26 mouse cellular contexts compared by ENCODE assay signal in the genomic region with DNA sequence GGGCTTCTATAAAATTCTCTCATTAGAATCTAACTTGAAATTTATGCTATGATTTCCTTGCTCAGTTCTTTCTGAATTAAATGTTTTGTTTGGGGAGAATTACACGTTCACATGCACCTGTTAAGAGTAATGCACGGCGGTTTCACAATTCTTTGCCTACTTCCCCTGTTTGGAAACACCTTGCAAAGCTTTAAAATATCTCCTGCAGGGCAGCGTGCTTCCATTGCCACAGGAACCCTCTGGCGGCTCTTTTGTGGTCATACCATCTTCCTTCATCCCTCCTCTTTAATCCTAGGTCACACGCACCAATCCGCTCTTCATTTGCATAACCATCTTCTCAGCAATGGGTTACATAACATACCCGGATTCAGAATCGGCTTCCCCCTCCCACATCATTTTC. TPM values are rescaled to one million over a fixed set of nuclear protein-coding genes. Genes with fewer than 3 reads are reported as not detected.
DNase-seq lines count a peak whose midpoint lies in the region; ATAC-seq lines count a peak whose summit lies in the region.
"Had no signal": no experiment of that assay in that cellular context is flagged by ENCODE, and none has a peak within 500 bp of the region (broad histone marks: within the 10 kb centered on the region; RNA-seq: fewer than 3 reads in every experiment).

No protein-coding gene starts in this region.

- H3K4me3 ChIP-seq in midbrain, embryonic 11.5 days (ENCODE audit: low read depth, low read length): no peak overlapping the region
- no peak overlapping the region for H3K4me3 ChIP-seq in midbrain, embryonic 15.5 days
- H3K4me3 ChIP-seq in limb, embryonic 10.5 days: no peak overlapping the region
- H3K4me3 ChIP-seq: embryonic facial prominence, embryonic 12.5 days; embryonic facial prominence, embryonic 15.5 days; heart, embryonic 13.5 days; hindbrain, embryonic 12.5 days; hindbrain, embryonic 15.5 days had no signal

- no peaks in the 10 kb centered on the region for H3K27me3 ChIP-seq in midbrain, embryonic 11.5 days (ENCODE audit: control insufficient read depth, insufficient read depth, low read length)
- H3K27me3 ChIP-seq in midbrain, embryonic 15.5 days (replicated peaks): no peaks in the 10 kb centered on the region
- no peaks in the 10 kb centered on the region for H3K27me3 ChIP-seq in limb, embryonic 10.5 days (ENCODE audit: low read depth, poor library complexity, severe bottlenecking)
- H3K27me3 ChIP-seq: embryonic facial prominence, embryonic 12.5 days; embryonic facial prominence, embryonic 15.5 days; hindbrain, embryonic 12.5 days; hindbrain, embryonic 15.5 days had no signal

- no peaks in the 10 kb centered on the region for H3K36me3 ChIP-seq in midbrain, embryonic 11.5 days (ENCODE audit: control insufficient read depth, insufficient read depth, low read length)
- no peaks in the 10 kb centered on the region for H3K36me3 ChIP-seq in midbrain, embryonic 15.5 days (replicated peaks)
- no peaks in the 10 kb centered on the region for H3K36me3 ChIP-seq in limb, embryonic 10.5 days
- H3K36me3 ChIP-seq: embryonic facial prominence, embryonic 12.5 days; embryonic facial prominence, embryonic 15.5 days; heart, embryonic 13.5 days; hindbrain, embryonic 12.5 days; hindbrain, embryonic 15.5 days had no signal

- WGBS in midbrain, embryonic 11.5 days: 73% methylated on average over 9 of the region's 9 CpGs
- 61% methylated on average over 9 of the region's 9 CpGs for WGBS in midbrain, embryonic 15.5 days
- 79% methylated on average over 9 of the region's 9 CpGs for WGBS in limb, embryonic 10.5 days

- no peak for ATAC-seq in midbrain, embryonic 11.5 days (ENCODE audit: low FRiP score)
- ATAC-seq in midbrain, embryonic 15.5 days (replicated peaks): no peak
- ATAC-seq in common myeloid progenitor, adult 5-6 weeks (replicated peaks; ENCODE audit: low read depth, poor library complexity, severe bottlenecking): peak; percentile 63
- 0 out of 2 replicates have a peak, but pooled peaks have one; percentile 19 for ATAC-seq in neutrophil, adult 5-6 weeks (ENCODE audit: extremely low read depth, insufficient number of reproducible peaks, low FRiP score, poor library complexity, severe bottlenecking)
- ATAC-seq: CD4-positive, CD25-positive, alpha-beta regulatory T cell, adult 4 months; forebrain, embryonic 14.5 days; forebrain, postnatal 0 days had no signal

- H3K9me3 ChIP-seq in midbrain, embryonic 11.5 days (ENCODE audit: control insufficient read depth, low read length): no peaks in the 10 kb centered on the region
- no peaks in the 10 kb centered on the region for H3K9me3 ChIP-seq in midbrain, embryonic 15.5 days
- no peaks in the 10 kb centered on the region for H3K9me3 ChIP-seq in limb, embryonic 10.5 days (replicated peaks)
- H3K9me3 ChIP-seq: embryonic facial prominence, embryonic 12.5 days; embryonic facial prominence, embryonic 15.5 days; heart, embryonic 13.5 days; hindbrain, embryonic 12.5 days; hindbrain, embryonic 15.5 days had no signal

- peak; percentile 66 for DNase-seq in midbrain, embryonic 11.5 days (ENCODE audit: low spot score, missing footprints)
- peak; percentile 19 for DNase-seq in limb, embryonic 10.5 days (ENCODE audit: low spot score)
- no peak for DNase-seq in heart, adult 8-10 months (ENCODE audit: low spot score)
- no peak for DNase-seq in cerebellum, adult 9-10 months
- no peak for DNase-seq in adrenal gland, postnatal 36 days
- DNase-seq: adrenal gland, adult 2 months; adrenal gland, postnatal 14 days; B cell, adult 2 months; cerebellum, adult 11-12 months; cerebellum, adult 8-10 months; cerebellum, postnatal 14 days; forebrain, postnatal 0 days; gastrocnemius, postnatal 36 days; heart, adult 11 months; heart, postnatal 14 days; heart, postnatal 4 days had no signal

- H3K4me2 ChIP-seq in midbrain, embryonic 11.5 days: no peak overlapping the region
- H3K4me2 ChIP-seq in midbrain, embryonic 15.5 days: no peak overlapping the region
- H3K4me2 ChIP-seq: embryonic facial prominence, embryonic 12.5 days; embryonic facial prominence, embryonic 15.5 days; heart, embryonic 13.5 days; hindbrain, embryonic 12.5 days; hindbrain, embryonic 15.5 days had no signal

- H3K9ac ChIP-seq in midbrain, embryonic 11.5 days (ENCODE audit: low read length): no peak overlapping the region
- no peak overlapping the region for H3K9ac ChIP-seq in midbrain, embryonic 15.5 days
- H3K9ac ChIP-seq: embryonic facial prominence, embryonic 12.5 days; embryonic facial prominence, embryonic 15.5 days; forebrain, postnatal 0 days; heart, embryonic 13.5 days; hindbrain, embryonic 12.5 days; hindbrain, embryonic 15.5 days had no signal

- no peak overlapping the region for H3K27ac ChIP-seq in midbrain, embryonic 11.5 days (ENCODE audit: low read depth, low read length)
- no peak overlapping the region for H3K27ac ChIP-seq in midbrain, embryonic 15.5 days
- H3K27ac ChIP-seq in limb, embryonic 10.5 days: no peak overlapping the region
- H3K27ac ChIP-seq: embryonic facial prominence, embryonic 12.5 days; embryonic facial prominence, embryonic 15.5 days; heart, embryonic 13.5 days; hindbrain, embryonic 12.5 days; hindbrain, embryonic 15.5 days had no signal

- H3K4me1 ChIP-seq in midbrain, embryonic 11.5 days (ENCODE audit: control insufficient read depth, insufficient read depth, low read length): no peaks in the 10 kb centered on the region
- H3K4me1 ChIP-seq in midbrain, embryonic 15.5 days: no peaks in the 10 kb centered on the region
- H3K4me1 ChIP-seq in limb, embryonic 10.5 days: peaks cover 4% of the 10 kb centered on the region
- H3K4me1 ChIP-seq: embryonic facial prominence, embryonic 15.5 days; heart, embryonic 13.5 days; hindbrain, embryonic 12.5 days; hindbrain, embryonic 15.5 days had no signal

RNA-seq across cellular contexts. Expression of gene Bcl2l11, which starts 14.3 kb away (rescaled TPM):
- polyA plus RNA-seq in midbrain, embryonic 11.5 days (2014; fragmentation: Nextera tagmentation; extraction: Ambion mirVana): 15.1 and 16.9 TPM in 2 replicates
- polyA plus RNA-seq in midbrain, embryonic 15.5 days (2015; fragmentation: Nextera tagmentation; extraction: Ambion mirVana): 11.8 and 12.0 TPM in 2 replicates
- 23.3 and 38.6 TPM in 2 replicates for total RNA-seq in common myeloid progenitor, adult 5-6 weeks (2017)
- polyA plus RNA-seq in limb, embryonic 10.5 days (2016; fragmentation: Nextera tagmentation; extraction: Ambion mirVana): 28.4 and 35.9 TPM in 2 replicates
- 42.1 and 48.5 TPM in 2 replicates for total RNA-seq in neutrophil, adult 5-6 weeks (2017)
- total RNA-seq in heart, adult 8-10 months (2022): 10 to 100 TPM in 2 of 4 experiments, 1 to 10 TPM in 2; 7.6 to 16.4 (median 11.3) TPM
- 10 to 100 TPM; 28.0 to 51.3 TPM for total RNA-seq in adrenal gland, postnatal 36 days (2021)

Comparison
In these comparisons a context has a peak if more than half of its experiments do, and no peak if none do; other contexts are left out.
1. ATAC-seq: peak in common myeloid progenitor, adult 5-6 weeks (single experiment) and neutrophil, adult 5-6 weeks (single experiment); none in midbrain, embryonic 11.5 days (single experiment) and midbrain, embryonic 15.5 days (single experiment).
2. DNase-seq: peak in midbrain, embryonic 11.5 days (single experiment) and limb, embryonic 10.5 days (single experiment); none in heart, adult 8-10 months (single experiment), cerebellum, adult 9-10 months (single experiment) and adrenal gland, postnatal 36 days (0 of 2).